ENCODE assay signal across 16 mouse cellular contexts in genomic region chr3:65888921-65889320, GRCm38 (mm10).
DNase-seq lines count a peak whose midpoint lies in the region; ATAC-seq lines count a peak whose summit lies in the region.
"Had no signal": no experiment of that assay in that cellular context is flagged by ENCODE, and none has a peak within 500 bp of the region (broad histone marks: within the 10 kb centered on the region; RNA-seq: fewer than 3 reads in every experiment).

No protein-coding gene starts in this region.

- no peak for DNase-seq in heart, adult 8-10 months (ENCODE audit: low spot score)
- DNase-seq in MN1 (ENCODE audit: low spot score), result peak; percentile 42
- peak; percentile 39 to 46 for DNase-seq in heart, postnatal 10 days
- DNase-seq in layer of hippocampus, adult 8-10 months (ENCODE audit: low spot score in 2 of 2), result no peak
- DNase-seq: cerebellum, adult 11 months; cerebellum, postnatal 14 days; kidney, adult 9 months; left cerebral cortex, postnatal 4 days; right cerebral cortex, postnatal 14 days had no signal

- ATAC-seq in heart, embryonic 12.5 days (ENCODE audit: insufficient number of reproducible peaks, low FRiP score), result peak; percentile 77
- ATAC-seq in forebrain, embryonic 15.5 days (replicated peaks), result no peak

- no peak overlapping the region for H3K4me3 ChIP-seq in heart, embryonic 12.5 days
- H3K4me3 ChIP-seq in brown adipose tissue, adult 24 weeks (ENCODE audit: insufficient read depth, low read depth, low read length), result no peak overlapping the region
- no peak overlapping the region for H3K4me3 ChIP-seq in forebrain, embryonic 15.5 days
- H3K4me3 ChIP-seq: embryonic facial prominence, embryonic 12.5 days; hindbrain, embryonic 10.5 days had no signal

- H3K4me1 ChIP-seq in heart, embryonic 12.5 days (replicated peaks), result peaks cover 20% of the 10 kb centered on the region
- H3K4me1 ChIP-seq in brown adipose tissue, adult 24 weeks (ENCODE audit: control insufficient read depth, insufficient read depth, insufficient read length, low read length), result peaks cover 5% of the 10 kb centered on the region
- no peaks in the 10 kb centered on the region for H3K4me1 ChIP-seq in forebrain, embryonic 15.5 days
- H3K4me1 ChIP-seq: embryonic facial prominence, embryonic 12.5 days had no signal

- H3K4me2 ChIP-seq in heart, embryonic 12.5 days, result no peak overlapping the region
- no peak overlapping the region for H3K4me2 ChIP-seq in forebrain, embryonic 15.5 days (replicated peaks)
- H3K4me2 ChIP-seq: embryonic facial prominence, embryonic 12.5 days; midbrain, embryonic 11.5 days had no signal

- no peaks in the 10 kb centered on the region for H3K27me3 ChIP-seq in heart, embryonic 12.5 days (replicated peaks)
- H3K27me3 ChIP-seq in forebrain, embryonic 15.5 days, result no peaks in the 10 kb centered on the region
- H3K27me3 ChIP-seq: embryonic facial prominence, embryonic 12.5 days had no signal

- H3K27ac ChIP-seq in heart, embryonic 12.5 days (ENCODE audit: poor library complexity, severe bottlenecking), result peak overlapping the region; percentile 79
- H3K27ac ChIP-seq in brown adipose tissue, adult 24 weeks (replicated peaks; ENCODE audit: low read depth, low read length), result peak overlapping the region; percentile 58; the same call in 1 of the 2 replicates
- no peak overlapping the region for H3K27ac ChIP-seq in forebrain, embryonic 15.5 days (replicated peaks)
- H3K27ac ChIP-seq: embryonic facial prominence, embryonic 12.5 days; hindbrain, embryonic 10.5 days; macrophage had no signal

- intact Hi-C loops in heart, postnatal 10 days (cut with DNase I), result no loop called here

- 12% methylated on average over 3 of the region's 3 CpGs for WGBS in heart, embryonic 12.5 days
- WGBS in forebrain, embryonic 15.5 days, result 84% methylated on average over 3 of the region's 3 CpGs

- no peak overlapping the region for H3K9ac ChIP-seq in heart, embryonic 12.5 days
- H3K9ac ChIP-seq in forebrain, embryonic 15.5 days (replicated peaks), result no peak overlapping the region
- H3K9ac ChIP-seq: embryonic facial prominence, embryonic 12.5 days had no signal

- H3K36me3 ChIP-seq in heart, embryonic 12.5 days, result no peaks in the 10 kb centered on the region
- H3K36me3 ChIP-seq in forebrain, embryonic 15.5 days, result no peaks in the 10 kb centered on the region
- H3K36me3 ChIP-seq: embryonic facial prominence, embryonic 12.5 days; hindbrain, embryonic 10.5 days had no signal

- H3K9me3 ChIP-seq in heart, embryonic 12.5 days (replicated peaks), result 0 out of 2 replicates have a peak, but pooled peaks cover 5% of the 10 kb centered on the region
- no peaks in the 10 kb centered on the region for H3K9me3 ChIP-seq in forebrain, embryonic 15.5 days
- H3K9me3 ChIP-seq: embryonic facial prominence, embryonic 12.5 days; hindbrain, embryonic 10.5 days had no signal

Comparison
In these comparisons a context has a peak if more than half of its experiments do, and no peak if none do; other contexts are left out.
1. DNase-seq: peak in MN1 (single experiment) and heart, postnatal 10 days (2 of 2); none in heart, adult 8-10 months (single experiment) and layer of hippocampus, adult 8-10 months (0 of 2).